Mouse (Mus musculus) embryonic fibroblast, embryonic 13.5 days (primary cell): ENCODE results near the gene Olfr1408. TPM values are rescaled to one million over a fixed set of nuclear protein-coding genes. Genes with fewer than 3 reads are reported as not detected.

Experiments used
- H3K27ac ChIP-seq: 2 replicates; pipeline ENCODE4 v1.5.1; 2012; ENCODE audit warnings: low read length, control low read depth, inconsistent platforms; ENCODE audit not compliant: insufficient read depth
- H3K4me1 ChIP-seq: 2 replicates; pipeline ENCODE4 v1.6.1; 2011; ENCODE audit warnings: low read length; ENCODE audit not compliant: control insufficient read depth, insufficient read depth
- H3K4me3 ChIP-seq: 2 replicates; pipeline ENCODE4 v1.5.1; 2011; ENCODE audit warnings: mild to moderate bottlenecking, control low read depth, low read length; ENCODE audit not compliant: insufficient read depth
- CTCF ChIP-seq: IDR thresholded peaks from 2 replicates; pipeline ENCODE4 v1.5.1; 2011; ENCODE audit warnings: mild to moderate bottlenecking, control low read depth, low read length, moderate library complexity, borderline replicate concordance; ENCODE audit not compliant: insufficient read depth
- POLR2A ChIP-seq: IDR thresholded peaks from 2 replicates; pipeline ENCODE4 v1.6.1; 2011; ENCODE audit warnings: low read depth, mild to moderate bottlenecking, control low read depth, low read length, moderate library complexity
- polyA plus RNA-seq: library from polyadenylated mRNA; stranded (reverse); fragments of >200 nt; gene quantifications from 2 replicates; pipeline ENCODE4 v1.2.4, GENCODE M21; 2011; ENCODE audit warnings: low read depth; ENCODE audit not compliant: missing spikeins, insufficient read length

The Olfr1408 gene
- polyA plus RNA-seq: not detected in 2 replicates

- Histone ChIP-seq H3K4me1 (no peaks in the 10 kb centered on the region), H3K27ac (no peak within 1 kb of the TSS), H3K4me3 (no peak within 1 kb of the TSS)
- TF ChIP-seq POLR2A (no peak), CTCF (no peak)
These were observed at the start of gene Olfr1408 for GRCm38 (mm10) chr1:173137274-173137673. Gene Olfr1408, minus strand, starts transcription at chr1:173137374.

- Histone ChIP-seq H3K4me3 (no peak overlapping the region), H3K27ac (no peak overlapping the region), H3K4me1 (no peaks in the 10 kb centered on the region)
- TF ChIP-seq POLR2A: no peak
- TF ChIP-seq CTCF: no peak
These were observed 37.1 kb upstream of the Olfr1408 start for GRCm38 (mm10) chr1:173174154-173174842.

Other genes starting within 250 kb of the Olfr1408 start
- gene Apcs, start 242.3 kb downstream of the Olfr1408 start, polyA plus RNA-seq: not detected in 2 replicates
- not detected in 2 replicates for gene Olfr16, start 187.0 kb downstream of the Olfr1408 start, polyA plus RNA-seq
- not detected in 2 replicates for gene Olfr1406, start 53.3 kb upstream of the Olfr1408 start, polyA plus RNA-seq
- gene Olfr218, start 60.4 kb upstream of the Olfr1408 start, polyA plus RNA-seq: not detected in 2 replicates
- not detected in 2 replicates for gene Olfr1404, start 75.0 kb upstream of the Olfr1408 start, polyA plus RNA-seq
- gene Fcer1a, start 89.8 kb upstream of the Olfr1408 start, polyA plus RNA-seq: not detected in 2 replicates
- not detected in 2 replicates for gene Olfr418, start 128.6 kb upstream of the Olfr1408 start, polyA plus RNA-seq
- gene Mptx2, start 140.4 kb upstream of the Olfr1408 start, polyA plus RNA-seq: not detected in 2 replicates
- not detected in 2 replicates for gene Ackr1, start 196.4 kb upstream of the Olfr1408 start, polyA plus RNA-seq
- gene Aim2, start 213.5 kb upstream of the Olfr1408 start, polyA plus RNA-seq: not detected in 2 replicates
- 0.65 and 2.1 TPM in 2 replicates for gene Cadm3, start 230.3 kb upstream of the Olfr1408 start, polyA plus RNA-seq